Mouse (Mus musculus): ENCODE data around the gene Tmem189. TPM values are rescaled to one million over a fixed set of nuclear protein-coding genes. Genes with fewer than 3 reads are reported as not detected.

The Tmem189 gene
- 18.2 and 21.7 TPM in 2 replicates for total RNA-seq (2012; rRNA removed)
- 10 to 100 TPM in 1 of 2 experiments, not detected in 1; 46.5 TPM for polyA plus RNA-seq (2012; ENCODE audit: insufficient read depth in 1 of 2, insufficient read length in 2 of 2, low read depth in 1 of 2, low replicate concordance in 2 of 2, missing spikeins in 1 of 2)

GRCm38 (mm10) chr2:167689501-167690218 lies at the start of gene Tmem189:
Tmem189 (minus strand) TSS chr2:167689822.
- peak; percentile 90 for DNase-seq (ENCODE audit: low read depth, low spot score)
- peaks cover 2 to 19% of the 10 kb centered on the region in 2 experiments; a peak in 3 of 4 replicates for H3K36me3 ChIP-seq (ENCODE audit: control insufficient read depth in 1 of 2, insufficient read depth in 2 of 2, low read length in 2 of 2)
- H3K9ac ChIP-seq (ENCODE audit: control insufficient read depth, low read depth, low read length, poor library complexity, severe bottlenecking), result peak within 1 kb of the TSS; percentile 82
- no peaks in the 10 kb centered on the region for H3K27me3 ChIP-seq (ENCODE audit: control insufficient read depth in 1 of 2, insufficient read depth in 2 of 2, low read length in 2 of 2)
- H3K9me3 ChIP-seq (replicated peaks; ENCODE audit: insufficient read depth, low read length), result no peaks in the 10 kb centered on the region
- H3K4me3 ChIP-seq (ENCODE audit: control insufficient read depth in 1 of 2, insufficient read depth in 1 of 2, low read depth in 2 of 2, low read length in 2 of 2), result peak within 1 kb of the TSS; percentile 73 to 96
- H3K79me2 ChIP-seq (ENCODE audit: control insufficient read depth, insufficient read depth, low read length, poor library complexity), result peaks cover 30% of the 10 kb centered on the region
- H3K4me1 ChIP-seq (ENCODE audit: control insufficient read depth in 1 of 2, insufficient read depth in 2 of 2, low read length in 2 of 2), result peaks cover 11 to 27% of the 10 kb centered on the region in 2 experiments
- H3K27ac ChIP-seq (ENCODE audit: control insufficient read depth, low read depth, low read length), result peak within 1 kb of the TSS; percentile 77
- peak; percentile 68; the same call in 1 of the 2 replicates for TF ChIP-seq BHLHE40 (IDR thresholded peaks at IDR 0.05; ENCODE audit: borderline replicate concordance, low read depth, low read length)
- no peak for TF ChIP-seq MAZ (IDR thresholded peaks at IDR 0.05; ENCODE audit: low read depth, low read length)
- TF ChIP-seq USF1 (IDR thresholded peaks at IDR 0.05; ENCODE audit: low read depth, low read length), result peak; percentile 18; the same call in 1 of the 2 replicates
- TF ChIP-seq NRF1 (IDR thresholded peaks at IDR 0.05; ENCODE audit: insufficient read depth, low read depth, low read length, poor library complexity, severe bottlenecking), result peak; percentile 51
- TF ChIP-seq MEF2A (IDR thresholded peaks at IDR 0.05; ENCODE audit: extremely low read depth, insufficient replicate concordance, low read depth, low read length, poor library complexity, severe bottlenecking), result no peak
- no peak for TF ChIP-seq ZC3H11A (IDR thresholded peaks at IDR 0.05; ENCODE audit: low read depth, low read length)
- no peak for TF ChIP-seq GATA1 (IDR thresholded peaks at IDR 0.05; ENCODE audit: low read depth, low read length)
- TF ChIP-seq KAT2A (conservative IDR thresholded peaks at IDR 0.05; ENCODE audit: low read depth, low read length), result peak; percentile 53; the same call in 1 of the 2 replicates
- peak; percentile 15 to 54; a peak in 3 of 4 replicates for TF ChIP-seq EP300 (IDR thresholded peaks at IDR 0.05; ENCODE audit: low read depth in 1 of 2, low read length in 2 of 2)
- no peak for TF ChIP-seq USF2 (IDR thresholded peaks at IDR 0.05; ENCODE audit: borderline replicate concordance in 1 of 2, insufficient read depth in 1 of 2, low read depth in 1 of 2, low read length in 2 of 2)
- TF ChIP-seq ETS1 (IDR thresholded peaks at IDR 0.05; ENCODE audit: low read depth, low read length), result peak; percentile 70; the same call in 1 of the 2 replicates
- TF ChIP-seq TBP (IDR thresholded peaks at IDR 0.05; ENCODE audit: low read depth, low read length), result peak; percentile 63
- TF ChIP-seq MAX (IDR thresholded peaks at IDR 0.05; ENCODE audit: low read length), result peak; percentile 93
- peak; percentile 30; the same call in 1 of the 2 replicates for TF ChIP-seq TCF12 (IDR thresholded peaks at IDR 0.05; ENCODE audit: low read depth, low read length)
- TF ChIP-seq MXI1 (IDR thresholded peaks at IDR 0.05; ENCODE audit: low read depth, low read length), result peak; percentile 97
- peak; percentile 93 for TF ChIP-seq SIN3A (IDR thresholded peaks at IDR 0.05; ENCODE audit: low read length)
- no peak for TF ChIP-seq E2F4 (IDR thresholded peaks at IDR 0.05; ENCODE audit: borderline replicate concordance, low read depth, low read length)
- 0 out of 2 replicates have a peak, but pooled peaks have one; percentile 8 for TF ChIP-seq MAFK (IDR thresholded peaks at IDR 0.05; ENCODE audit: borderline replicate concordance, low read depth, low read length)
- TF ChIP-seq GABPA (IDR thresholded peaks at IDR 0.05; ENCODE audit: low read depth, low read length), result no peak
- TF ChIP-seq MYB (IDR thresholded peaks at IDR 0.05; ENCODE audit: low read depth, low read length), result no peak
- no peak for TF ChIP-seq TAL1 (IDR thresholded peaks at IDR 0.05; ENCODE audit: low read length)
- no peak for TF ChIP-seq CTCF (IDR thresholded peaks at IDR 0.05 in 2 of 3, conservative IDR thresholded peaks at IDR 0.05 in 1 of 3; ENCODE audit: control insufficient read depth in 1 of 3, insufficient read depth in 1 of 3, low read depth in 2 of 3, low read length in 3 of 3, poor library complexity in 1 of 3, severe bottlenecking in 1 of 3)
- TF ChIP-seq ZKSCAN1 (IDR thresholded peaks at IDR 0.05; ENCODE audit: low read depth, low read length), result no peak
- no peak for TF ChIP-seq POLR2AphosphoS5 (IDR thresholded peaks at IDR 0.05; ENCODE audit: borderline replicate concordance, low read depth, low read length)
- TF ChIP-seq POLR2AphosphoS2 (IDR thresholded peaks at IDR 0.05; ENCODE audit: low read length), result no peak; the same call in 1 of the 2 replicates
- TF ChIP-seq UBTF (IDR thresholded peaks at IDR 0.05; ENCODE audit: borderline replicate concordance, insufficient read depth, low read depth, low read length), result no peak
- no peak for TF ChIP-seq RAD21 (IDR thresholded peaks at IDR 0.05; ENCODE audit: low read depth, low read length)
- peak; percentile 98 for TF ChIP-seq MYC (IDR thresholded peaks at IDR 0.05; ENCODE audit: low read depth, low read length)
- TF ChIP-seq JUND (IDR thresholded peaks at IDR 0.05; ENCODE audit: low read depth, low read length), result no peak
- TF ChIP-seq NELFE (IDR thresholded peaks at IDR 0.05; ENCODE audit: low read depth, low read length), result peak; percentile 47
- TF ChIP-seq SMC3 (IDR thresholded peaks at IDR 0.05; ENCODE audit: low read depth, low read length), result no peak
- peak in 1 of 2 experiments; percentile 58; a peak in 3 of 4 replicates for TF ChIP-seq POLR2A (IDR thresholded peaks at IDR 0.05; ENCODE audit: control insufficient read depth in 1 of 2, insufficient read depth in 1 of 2, low read depth in 1 of 2, low read length in 2 of 2, poor library complexity in 1 of 2)
- peak; percentile 68 for TF ChIP-seq HCFC1 (IDR thresholded peaks at IDR 0.05; ENCODE audit: low read depth, low read length)
- TF ChIP-seq ZNF384 (IDR thresholded peaks at IDR 0.05; ENCODE audit: low read depth, low read length), result no peak
- TF ChIP-seq ELF1 (IDR thresholded peaks at IDR 0.05; ENCODE audit: low read depth, low read length), result no peak

Measured in MEL (cell line).